Mouse (Mus musculus): Measurements from ENCODE around the gene Dnajc22. TPM values are rescaled to one million over a fixed set of nuclear protein-coding genes. Genes with fewer than 3 reads are reported as not detected.
"Not testable (repeated sequence)": the region's sequence is repeated elsewhere in the genome, so short reads cannot be mapped to it uniquely, and the experiment has no call there.

Gene Dnajc22
- polyA plus RNA-seq, 1 experiment from 2014 or later, result 1.1 TPM

DNA sequence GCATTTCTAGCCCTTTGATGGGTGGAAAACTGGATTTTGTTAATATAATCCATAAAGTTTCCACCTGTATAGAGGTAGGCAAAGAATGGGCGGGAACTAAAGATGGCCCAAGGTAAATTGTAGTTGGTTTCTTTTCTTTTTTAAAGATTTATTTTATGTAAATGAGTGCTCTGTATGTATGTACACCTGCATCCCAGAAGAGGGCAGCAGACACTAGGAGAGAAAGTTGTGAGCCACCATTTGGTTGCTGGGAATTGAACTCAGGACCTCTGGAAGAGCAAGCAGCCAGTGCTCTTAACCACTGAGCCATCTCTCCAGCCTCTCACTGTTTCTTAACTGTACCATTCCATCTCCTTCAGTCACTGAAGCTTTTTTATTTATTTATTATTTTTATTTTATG lies 21.0 kb upstream of the Dnajc22 start:
- H3K4me2 ChIP-seq (ENCODE audit: low read length), result no peak overlapping the region
- H3K4me1 ChIP-seq (ENCODE audit: control insufficient read depth, insufficient read depth, low read depth, low read length), result peaks cover 13% of the 10 kb centered on the region
- WGBS, result 91% methylated on average over 1 of the region's 1 CpGs
- ATAC-seq, result no peak
- no peaks in the 10 kb centered on the region for H3K36me3 ChIP-seq (ENCODE audit: control insufficient read depth, insufficient read depth, low read length)
- no peaks in the 10 kb centered on the region for H3K9me3 ChIP-seq (ENCODE audit: control insufficient read depth, low read length)
- no peak overlapping the region for H3K9ac ChIP-seq (ENCODE audit: low read depth, low read length)
- H3K27ac ChIP-seq (ENCODE audit: low read depth, low read length), result no peak overlapping the region
- H3K27me3 ChIP-seq (replicated peaks; ENCODE audit: control insufficient read depth, insufficient read depth, low read length), result no peaks in the 10 kb centered on the region
- H3K4me3 ChIP-seq (ENCODE audit: low read length), result no peak overlapping the region

DNA sequence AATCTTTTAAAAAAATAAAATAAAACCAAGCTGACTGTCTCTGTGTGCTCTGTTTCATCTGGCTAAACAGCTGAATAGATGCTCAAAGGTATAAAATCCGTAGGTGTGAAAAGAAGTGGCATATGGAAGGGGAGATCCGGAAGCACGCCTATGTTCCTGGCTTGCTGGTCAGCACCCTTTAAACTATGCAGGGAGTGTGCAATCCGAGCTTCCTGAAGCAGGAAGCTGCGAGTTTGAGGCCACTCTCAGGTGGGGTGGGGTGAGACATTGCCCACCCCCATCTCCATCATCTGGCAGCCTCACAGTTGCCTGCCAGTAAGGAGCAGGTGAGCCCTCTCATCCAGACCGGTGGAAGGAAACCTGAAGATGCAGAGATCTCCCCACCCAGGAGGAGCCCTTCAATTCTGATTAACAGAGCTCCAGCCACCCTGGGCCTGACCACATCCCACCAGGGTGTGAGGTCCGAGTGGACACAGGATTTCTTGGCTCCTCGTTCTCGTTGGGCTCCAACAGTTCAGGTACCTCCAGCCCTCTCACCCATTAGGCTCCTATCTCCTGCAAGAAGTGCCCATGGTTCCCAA lies 18.9 kb upstream of the Dnajc22 start, which contains the start of gene Troap:
Troap (plus strand) TSS at position 557 of the 581 bp plus-strand sequence.
- peak within 1 kb of the TSS; percentile 76 for H3K9ac ChIP-seq (ENCODE audit: low read depth, low read length)
- H3K27me3 ChIP-seq (replicated peaks; ENCODE audit: control insufficient read depth, insufficient read depth, low read length), result no peaks in the 10 kb centered on the region
- peak; percentile 59 for ATAC-seq
- peak within 1 kb of the TSS; percentile 91 for H3K27ac ChIP-seq (ENCODE audit: low read depth, low read length)
- peak within 1 kb of the TSS; percentile 50 for H3K4me3 ChIP-seq (ENCODE audit: low read length)
- WGBS, result 23% methylated on average over 9 of the region's 9 CpGs
- H3K36me3 ChIP-seq (ENCODE audit: control insufficient read depth, insufficient read depth, low read length), result no peaks in the 10 kb centered on the region
- peaks cover 13% of the 10 kb centered on the region for H3K4me1 ChIP-seq (ENCODE audit: control insufficient read depth, insufficient read depth, low read depth, low read length)
- H3K9me3 ChIP-seq (ENCODE audit: control insufficient read depth, low read length), result no peaks in the 10 kb centered on the region
- peak within 1 kb of the TSS; percentile 74 for H3K4me2 ChIP-seq (ENCODE audit: low read length)

DNA sequence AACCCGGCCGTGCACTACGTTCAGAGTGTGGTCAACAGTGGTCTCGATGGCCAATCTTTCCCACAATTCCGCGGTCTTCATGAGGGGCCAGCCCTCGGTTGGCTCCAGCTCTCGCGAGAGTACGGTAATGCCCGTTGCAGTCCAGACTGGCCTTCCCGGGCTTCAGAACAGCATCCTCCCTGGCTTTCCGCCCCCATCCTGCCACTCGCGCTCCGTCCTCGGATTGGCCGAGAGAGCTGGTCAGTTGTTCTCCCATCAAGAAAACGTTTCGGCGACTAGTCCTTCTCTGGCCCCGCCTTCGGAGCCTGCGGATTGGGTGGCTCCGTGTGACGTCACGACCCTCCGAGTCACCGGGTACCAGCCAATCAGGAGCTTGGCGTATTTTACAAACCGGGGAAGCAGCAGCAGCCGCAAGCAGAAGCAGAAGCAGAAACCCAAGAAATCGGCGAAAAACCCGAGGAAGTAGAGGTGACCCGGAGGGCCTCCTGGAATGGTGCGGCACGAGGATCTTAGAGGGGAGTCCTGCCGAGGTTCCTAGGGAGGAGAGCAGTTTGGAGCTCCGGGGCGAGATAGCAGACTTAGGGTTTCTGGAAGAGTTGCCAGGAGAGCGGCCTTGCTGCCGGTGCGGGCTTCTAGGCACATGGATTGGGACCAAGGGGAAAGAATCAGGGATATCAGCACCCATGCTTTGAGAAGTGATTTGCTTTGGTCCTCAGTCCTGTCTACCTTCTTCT lies 18.2 kb upstream of the Dnajc22 start:
- Histone ChIP-seq H3K4me3 (ENCODE audit: low read length) (peak overlapping the region; percentile 50), H3K9ac (ENCODE audit: low read depth, low read length) (peak overlapping the region; percentile 76), H3K9me3 (ENCODE audit: control insufficient read depth, low read length) (no peaks in the 10 kb centered on the region), H3K36me3 (ENCODE audit: control insufficient read depth, insufficient read depth, low read length) (no peaks in the 10 kb centered on the region), H3K27ac (ENCODE audit: low read depth, low read length) (peak overlapping the region; percentile 91), H3K4me2 (ENCODE audit: low read length) (peak overlapping the region; percentile 74), H3K4me1 (ENCODE audit: control insufficient read depth, insufficient read depth, low read depth, low read length) (peaks cover 13% of the 10 kb centered on the region), H3K27me3 (replicated peaks; ENCODE audit: control insufficient read depth, insufficient read depth, low read length) (no peaks in the 10 kb centered on the region)
- ATAC-seq, result peak; percentile 99
- WGBS, result 0% methylated on average over 42 of the region's 44 CpGs

DNA sequence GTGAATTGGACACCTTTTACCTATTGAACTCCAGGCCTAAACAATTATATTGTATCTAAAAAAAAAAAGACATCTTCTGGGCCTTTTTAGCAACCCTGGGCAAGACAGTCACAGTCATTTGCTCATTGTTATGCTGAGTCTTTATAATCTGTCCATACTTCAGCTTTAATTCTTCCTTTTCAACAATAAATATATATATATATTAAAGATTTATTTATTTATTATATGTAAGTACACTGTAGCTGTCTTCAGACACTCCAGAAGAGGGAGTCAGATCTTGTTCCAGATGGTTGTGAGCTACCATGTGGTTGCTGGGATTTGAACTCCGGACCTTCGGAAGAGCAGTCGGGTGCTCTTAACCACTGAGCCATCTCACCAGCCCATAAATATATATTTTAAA lies 17.0 kb upstream of the Dnajc22 start:
- H3K36me3 ChIP-seq (ENCODE audit: control insufficient read depth, insufficient read depth, low read length); ATAC-seq; H3K9ac ChIP-seq (ENCODE audit: low read depth, low read length); H3K4me2 ChIP-seq (ENCODE audit: low read length); H3K9me3 ChIP-seq (ENCODE audit: control insufficient read depth, low read length); H3K27me3 ChIP-seq (replicated peaks; ENCODE audit: control insufficient read depth, insufficient read depth, low read length); H3K27ac ChIP-seq (ENCODE audit: low read depth, low read length); H3K4me3 ChIP-seq (ENCODE audit: low read length): not testable (repeated sequence)
- 98% methylated on average over 3 of the region's 3 CpGs for WGBS
- peaks cover 13% of the 10 kb centered on the region for H3K4me1 ChIP-seq (ENCODE audit: control insufficient read depth, insufficient read depth, low read depth, low read length)

DNA sequence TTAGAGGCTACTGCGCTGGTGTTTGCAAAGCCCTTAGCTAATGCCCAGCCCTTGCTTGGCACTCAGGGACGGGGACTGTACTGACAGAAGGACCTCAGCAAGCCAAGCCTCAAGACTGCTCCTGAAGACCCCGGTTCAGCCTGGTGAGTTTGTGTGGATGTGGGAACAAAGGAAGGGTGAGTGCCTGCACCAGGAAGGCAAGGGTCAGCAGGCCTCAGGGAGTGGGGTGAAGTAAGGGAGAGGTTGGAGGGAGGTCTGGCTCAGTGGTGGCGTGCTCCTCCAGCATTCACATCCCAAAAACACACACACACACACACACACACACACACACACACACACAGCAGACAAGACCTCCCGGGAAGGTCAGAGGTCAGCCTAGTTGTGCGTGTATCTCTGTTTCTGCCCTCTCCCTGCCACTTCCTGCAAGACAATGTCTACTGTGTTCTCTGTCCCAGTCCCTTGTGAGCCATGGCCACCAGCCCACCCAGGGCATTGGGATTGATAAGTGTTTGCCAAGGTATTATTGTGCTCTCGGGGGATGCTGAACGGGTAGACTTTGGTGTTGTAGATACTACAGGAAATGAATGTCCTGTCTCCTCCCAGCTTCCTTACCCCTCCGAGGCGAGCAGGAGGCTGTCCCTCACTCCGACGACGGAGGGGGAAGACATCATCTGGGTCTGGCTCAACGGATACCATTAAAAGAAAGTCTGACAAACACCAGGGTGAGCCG lies 14.6 kb upstream of the Dnajc22 start:
- H3K9ac ChIP-seq (ENCODE audit: low read depth, low read length), result no peak overlapping the region
- WGBS, result 82% methylated on average over 15 of the region's 15 CpGs

DNA sequence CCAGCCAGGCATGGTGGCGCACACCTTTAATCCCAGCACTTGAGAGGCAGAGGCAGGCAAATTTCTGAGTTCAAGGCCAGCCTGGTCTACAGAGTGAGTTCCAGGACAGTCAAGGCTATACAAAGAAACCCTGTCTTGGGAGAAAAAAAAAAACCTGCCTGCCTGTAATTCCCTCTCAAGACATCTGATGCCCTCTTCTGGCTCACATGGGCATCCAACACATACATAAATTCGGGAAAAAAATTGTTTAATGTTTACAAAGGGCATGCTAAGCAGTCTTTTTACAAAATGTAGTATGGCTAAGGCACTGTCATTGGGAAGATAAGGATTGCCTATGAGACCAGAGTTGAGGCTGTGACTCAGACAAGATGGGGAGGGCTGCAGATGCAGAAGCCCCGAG lies 13.2 kb upstream of the Dnajc22 start:
- no peaks in the 10 kb centered on the region for H3K36me3 ChIP-seq (ENCODE audit: control insufficient read depth, insufficient read depth, low read length)
- peaks cover 9% of the 10 kb centered on the region for H3K4me1 ChIP-seq (ENCODE audit: control insufficient read depth, insufficient read depth, low read depth, low read length)
- H3K9me3 ChIP-seq (ENCODE audit: control insufficient read depth, low read length), result no peaks in the 10 kb centered on the region
- H3K4me3 ChIP-seq (ENCODE audit: low read length), result no peak overlapping the region
- no peak for ATAC-seq
- 91% methylated on average over 3 of the region's 3 CpGs for WGBS
- H3K27me3 ChIP-seq (replicated peaks; ENCODE audit: control insufficient read depth, insufficient read depth, low read length), result peaks cover 5% of the 10 kb centered on the region
- H3K27ac ChIP-seq (ENCODE audit: low read depth, low read length), result no peak overlapping the region
- H3K4me2 ChIP-seq (ENCODE audit: low read length), result no peak overlapping the region
- H3K9ac ChIP-seq (ENCODE audit: low read depth, low read length), result no peak overlapping the region

More for the DNA sequence above, 14.6 kb upstream of the Dnajc22 start:
- H3K27me3 ChIP-seq (replicated peaks; ENCODE audit: control insufficient read depth, insufficient read depth, low read length), result no peaks in the 10 kb centered on the region
- no peak overlapping the region for H3K4me3 ChIP-seq (ENCODE audit: low read length)
- H3K4me1 ChIP-seq (ENCODE audit: control insufficient read depth, insufficient read depth, low read depth, low read length), result peaks cover 13% of the 10 kb centered on the region
- H3K4me2 ChIP-seq (ENCODE audit: low read length), result no peak overlapping the region
- H3K36me3 ChIP-seq (ENCODE audit: control insufficient read depth, insufficient read depth, low read length), result no peaks in the 10 kb centered on the region
- H3K27ac ChIP-seq (ENCODE audit: low read depth, low read length), result no peak overlapping the region
- no peak for ATAC-seq
- no peaks in the 10 kb centered on the region for H3K9me3 ChIP-seq (ENCODE audit: control insufficient read depth, low read length)

DNA sequence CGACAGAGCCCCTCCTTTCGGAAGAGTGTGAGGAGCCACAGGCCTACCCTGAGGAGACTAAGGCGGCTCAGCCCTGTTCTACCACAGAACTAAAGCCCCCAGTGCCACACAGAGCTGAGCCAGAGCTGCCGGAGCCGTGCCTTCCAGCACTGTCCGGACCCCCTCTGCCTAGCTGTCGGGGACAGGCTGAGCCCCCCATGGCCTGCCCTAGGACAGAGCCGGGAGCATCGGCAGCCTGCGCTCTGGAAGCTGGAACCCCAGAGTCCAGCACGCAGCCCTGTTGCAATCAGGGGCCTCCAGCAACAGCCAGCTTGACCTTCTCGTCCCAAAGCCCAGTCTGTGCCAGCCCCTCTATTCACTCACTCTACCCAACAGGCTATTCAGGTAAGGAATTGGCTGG lies 10.6 kb upstream of the Dnajc22 start:
- Histone ChIP-seq H3K4me3 (ENCODE audit: low read length) (no peak overlapping the region), H3K9ac (ENCODE audit: low read depth, low read length) (no peak overlapping the region), H3K9me3 (ENCODE audit: control insufficient read depth, low read length) (no peaks in the 10 kb centered on the region), H3K27me3 (replicated peaks; ENCODE audit: control insufficient read depth, insufficient read depth, low read length) (peaks cover 24% of the 10 kb centered on the region), H3K27ac (ENCODE audit: low read depth, low read length) (no peak overlapping the region), H3K36me3 (ENCODE audit: control insufficient read depth, insufficient read depth, low read length) (no peaks in the 10 kb centered on the region), H3K4me1 (ENCODE audit: control insufficient read depth, insufficient read depth, low read depth, low read length) (no peaks in the 10 kb centered on the region), H3K4me2 (ENCODE audit: low read length) (no peak overlapping the region)
- WGBS, result 95% methylated on average over 12 of the region's 12 CpGs
- ATAC-seq, result no peak

DNA sequence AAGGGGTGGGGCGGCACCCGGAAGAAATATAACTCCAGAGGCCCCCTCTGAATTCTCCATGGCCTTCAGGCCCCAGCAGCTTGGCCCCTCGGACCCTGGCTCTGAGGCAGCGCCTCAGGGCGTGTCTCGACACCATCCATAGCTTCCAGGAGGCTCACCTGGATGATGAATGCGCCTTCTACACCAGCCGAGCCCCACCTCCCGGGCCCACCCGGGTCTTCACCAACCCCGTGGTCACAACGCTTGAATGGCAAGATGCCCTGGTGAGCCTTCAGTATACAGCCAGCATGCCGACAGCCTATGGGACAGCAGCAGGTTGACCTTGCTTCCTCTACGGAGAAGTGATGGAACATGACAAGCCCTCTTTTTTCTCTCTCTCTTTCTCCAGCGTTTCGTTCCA lies 10.1 kb upstream of the Dnajc22 start:
- H3K9me3 ChIP-seq (ENCODE audit: control insufficient read depth, low read length), result no peaks in the 10 kb centered on the region
- H3K4me1 ChIP-seq (ENCODE audit: control insufficient read depth, insufficient read depth, low read depth, low read length), result no peaks in the 10 kb centered on the region
- no peaks in the 10 kb centered on the region for H3K36me3 ChIP-seq (ENCODE audit: control insufficient read depth, insufficient read depth, low read length)
- ATAC-seq, result no peak
- H3K9ac ChIP-seq (ENCODE audit: low read depth, low read length), result no peak overlapping the region
- H3K27ac ChIP-seq (ENCODE audit: low read depth, low read length), result no peak overlapping the region
- 89% methylated on average over 15 of the region's 16 CpGs for WGBS
- no peak overlapping the region for H3K4me3 ChIP-seq (ENCODE audit: low read length)
- no peak overlapping the region for H3K4me2 ChIP-seq (ENCODE audit: low read length)
- H3K27me3 ChIP-seq (replicated peaks; ENCODE audit: control insufficient read depth, insufficient read depth, low read length), result peaks cover 29% of the 10 kb centered on the region

DNA sequence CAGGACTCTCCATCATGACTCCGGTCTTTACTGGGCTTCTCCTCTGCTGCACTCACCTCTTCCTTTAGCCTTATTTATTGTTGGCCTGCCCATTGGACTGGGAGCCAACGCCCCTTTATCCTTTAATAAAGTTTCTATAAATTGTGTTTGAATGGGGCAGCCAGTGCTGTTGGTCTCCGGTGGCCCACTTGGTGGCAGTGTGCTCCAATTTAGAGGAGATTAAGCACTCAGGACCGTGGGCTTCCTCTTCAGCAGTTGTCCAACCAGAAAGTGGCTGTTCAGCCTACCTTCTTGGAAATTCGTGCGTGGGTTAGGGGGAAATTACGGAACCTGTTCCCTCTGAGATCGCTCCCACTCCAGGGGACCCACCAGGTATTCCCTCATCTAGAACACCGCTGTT lies 9.7 kb upstream of the Dnajc22 start:
- Histone ChIP-seq H3K27ac (ENCODE audit: low read depth, low read length) (no peak overlapping the region), H3K36me3 (ENCODE audit: control insufficient read depth, insufficient read depth, low read length) (no peaks in the 10 kb centered on the region), H3K4me1 (ENCODE audit: control insufficient read depth, insufficient read depth, low read depth, low read length) (peaks cover 3% of the 10 kb centered on the region; the same call in 1 of the 2 replicates), H3K9ac (ENCODE audit: low read depth, low read length) (no peak overlapping the region), H3K9me3 (ENCODE audit: control insufficient read depth, low read length) (no peaks in the 10 kb centered on the region), H3K27me3 (replicated peaks; ENCODE audit: control insufficient read depth, insufficient read depth, low read length) (peaks cover 29% of the 10 kb centered on the region), H3K4me2 (ENCODE audit: low read length) (no peak overlapping the region), H3K4me3 (ENCODE audit: low read length) (no peak overlapping the region)
- no peak for ATAC-seq
- 66% methylated on average over 9 of the region's 9 CpGs for WGBS
